Mouse (Mus musculus) large intestine, adult 2 months (tissue): ENCODE data around the gene Ostf1. TPM values are rescaled to one million over a fixed set of nuclear protein-coding genes. Genes with fewer than 3 reads are reported as not detected.

Experiments
- DNase-seq: peaks from one replicate; pipeline ENCODE4 v3.0.0-alpha.2; 2012; ENCODE audit warnings: low read depth, low spot score
- WGBS: fragments of 180-500 bp; shearing (Covaris S2); methylation state at CpG from one replicate; pipeline ENCODE4 v1.1.7; 2018; 5-methylcytosine and 5-hydroxymethylcytosine counted together
- polyA plus RNA-seq: library from polyadenylated mRNA; depleted of rRNA; stranded (reverse); fragments of >200 nt; gene quantifications from 2 replicates; pipeline ENCODE4 v1.2.3, GENCODE M21; 2012; rRNA removed

Ostf1 gene
- 57.2 and 62.1 TPM in 2 replicates for polyA plus RNA-seq

DNA sequence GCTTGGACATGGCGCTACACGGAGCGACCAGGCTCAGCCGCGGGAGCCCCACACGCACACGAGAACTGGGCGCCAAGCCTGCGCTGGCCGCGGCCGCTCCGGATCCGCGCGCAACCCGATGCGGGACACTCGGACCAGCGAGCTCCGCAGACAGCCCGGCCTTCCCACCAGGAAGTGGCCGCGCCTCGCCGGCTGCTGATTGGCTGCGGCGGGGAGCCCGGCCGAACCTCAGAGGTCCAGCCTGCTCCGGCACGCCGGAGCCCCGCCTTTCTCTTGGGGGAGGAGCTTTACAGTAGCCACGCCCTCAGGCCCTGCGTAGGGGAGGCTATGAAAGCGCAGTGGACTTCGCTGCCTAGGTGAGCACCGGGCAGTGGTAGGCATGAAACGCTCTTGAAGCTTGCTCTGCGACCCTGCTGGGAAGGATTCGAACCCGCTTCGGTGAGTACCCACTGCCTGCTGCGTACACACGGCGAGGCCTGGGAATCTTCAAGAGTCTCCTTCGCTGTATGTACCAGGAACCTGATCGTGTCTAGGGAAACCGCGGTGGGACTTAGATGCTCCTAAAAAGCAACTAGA lies at the start of gene Ostf1, which contains the start of gene Nmrk1:
Gene Ostf1, minus strand, starts transcription at position 180 of the 576 bp plus-strand sequence.
Gene Nmrk1, plus strand, starts transcription at position 307 of the 576 bp plus-strand sequence.
- peak; percentile 93 for DNase-seq
- WGBS, result under 1% methylated on average over 51 of the region's 51 CpGs

DNA sequence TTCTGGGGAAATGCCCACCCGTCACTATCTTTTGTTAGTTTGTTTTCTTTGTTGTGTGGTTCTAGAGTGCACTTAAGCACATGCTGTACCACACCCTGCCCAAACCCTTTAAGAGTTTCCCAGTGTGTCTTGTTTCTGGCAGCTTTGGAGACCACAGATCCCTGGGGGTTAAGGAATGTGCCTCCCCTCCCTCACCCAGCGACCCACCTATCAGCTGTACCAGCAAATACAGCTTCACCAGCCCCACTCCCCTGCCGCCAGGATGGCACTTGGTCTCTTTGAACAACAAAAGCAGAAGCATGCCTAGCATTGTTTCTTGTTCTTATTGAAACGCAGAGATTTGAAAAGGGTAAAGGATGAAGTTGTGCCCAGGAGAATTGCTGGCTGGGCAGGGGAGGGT lies 41.5 kb upstream of the Ostf1 start:
- DNase-seq, result no peak
- 77% methylated on average over 4 of the region's 4 CpGs for WGBS

GRCm38 (mm10) chr19:18672498-18672897 lies 40.9 kb upstream of the Ostf1 start:
- WGBS, result 42% methylated on average over 3 of the region's 3 CpGs
- DNase-seq, result no peak

DNA sequence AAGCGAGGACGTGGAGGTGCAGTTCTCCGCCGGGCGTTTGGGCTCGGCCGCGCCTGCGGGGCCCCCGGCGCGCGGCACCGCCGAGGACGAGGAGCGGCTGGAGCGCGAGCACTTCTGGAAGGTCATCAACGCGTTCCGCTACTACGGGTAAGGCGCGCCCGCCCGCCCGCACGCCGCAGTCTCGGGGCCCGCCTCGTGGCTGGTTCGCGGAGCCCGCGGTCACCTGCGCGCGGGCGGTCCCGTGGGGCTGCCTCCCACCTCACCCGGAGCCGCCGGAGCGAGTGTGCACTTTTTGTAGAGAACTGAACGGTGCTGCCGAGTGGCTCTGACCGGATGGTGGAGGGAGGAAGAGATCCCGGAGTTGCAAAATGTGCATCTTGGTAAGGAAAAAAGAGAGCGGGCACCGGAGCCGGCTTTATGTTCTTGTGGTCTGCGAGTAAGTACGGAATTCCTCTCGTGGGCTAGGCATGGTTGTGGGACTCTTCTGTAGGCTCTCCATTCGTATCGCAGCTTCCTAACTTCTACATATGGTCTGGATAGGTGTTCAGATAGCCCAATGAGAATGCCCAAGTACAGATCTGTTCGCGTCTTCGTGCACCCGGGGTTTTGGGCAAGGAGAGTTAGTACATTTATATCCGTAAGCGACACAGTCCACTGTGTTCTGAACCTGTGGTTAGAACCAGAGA lies 39.6 kb upstream of the Ostf1 start:
- DNase-seq, result no peak
- 1% methylated on average over 60 of the region's 64 CpGs for WGBS

DNA sequence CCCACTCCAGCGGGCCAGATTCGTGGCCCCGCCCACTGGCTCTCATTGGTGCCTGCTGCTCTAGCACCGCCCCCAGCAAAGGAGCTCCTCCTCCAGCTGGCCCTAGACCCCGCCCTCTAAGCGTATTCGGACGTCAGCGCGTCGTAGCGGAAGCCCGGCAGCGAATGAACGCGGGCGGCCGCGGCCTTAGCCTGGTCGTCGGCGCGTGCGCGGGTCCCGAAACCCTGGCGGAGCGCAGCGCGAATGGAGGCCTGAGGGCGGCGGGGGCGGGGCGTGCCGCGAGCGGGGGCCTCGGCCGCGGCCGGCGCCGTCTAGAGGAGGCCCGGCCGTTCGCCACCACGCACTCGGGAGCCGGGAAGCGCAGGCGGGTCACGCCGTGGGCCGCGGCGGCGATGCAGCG lies 39.0 kb upstream of the Ostf1 start, which contains the start of gene Carnmt1:
Gene Carnmt1, plus strand, starts transcription at position 157 of the 400 bp plus-strand sequence.
- peak; percentile 90 for DNase-seq
- under 1% methylated on average over 57 of the region's 58 CpGs for WGBS

- WGBS, result 93% methylated on average over 7 of the region's 7 CpGs
- DNase-seq, result no peak
Observed at GRCm38 (mm10) chr19:18669551-18669950, 37.9 kb upstream of the Ostf1 start.

- WGBS, result 90% methylated on average over 7 of the region's 7 CpGs
- no peak for DNase-seq
Observed at GRCm38 (mm10) chr19:18666966-18667365, 35.3 kb upstream of the Ostf1 start.

DNA sequence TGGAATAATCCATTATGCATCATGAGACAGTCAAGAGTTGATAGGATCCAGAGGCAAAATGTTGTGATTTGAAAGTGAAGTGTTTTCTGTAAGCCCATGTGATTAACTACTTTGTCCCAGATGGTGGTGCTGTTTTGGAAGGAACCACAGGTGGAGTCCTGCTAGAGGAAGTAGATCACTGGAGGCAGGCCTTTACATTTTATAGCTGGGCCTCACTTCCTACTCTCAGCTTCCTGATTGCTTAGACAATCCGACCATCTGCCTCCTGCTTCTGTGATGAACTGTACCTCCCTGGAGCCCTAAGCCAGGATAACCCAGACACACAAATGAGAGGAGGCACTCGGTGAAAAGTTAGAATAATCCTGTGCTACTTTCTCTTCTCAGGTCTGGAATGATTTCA lies 32.3 kb upstream of the Ostf1 start:
- no peak for DNase-seq
- WGBS, result 37% methylated on average over 2 of the region's 2 CpGs

- DNase-seq, result no peak
- 35% methylated on average over 1 of the region's 1 CpGs for WGBS
Observed at GRCm38 (mm10) chr19:18661683-18662082, 30.1 kb upstream of the Ostf1 start.

GRCm38 (mm10) chr19:18660466-18660865 lies 28.8 kb upstream of the Ostf1 start:
- WGBS, result 84% methylated on average over 3 of the region's 3 CpGs
- DNase-seq, result no peak

GRCm38 (mm10) chr19:18659349-18659748 lies 27.7 kb upstream of the Ostf1 start:
- DNase-seq, result no peak
- 57% methylated on average over 1 of the region's 1 CpGs for WGBS

DNA sequence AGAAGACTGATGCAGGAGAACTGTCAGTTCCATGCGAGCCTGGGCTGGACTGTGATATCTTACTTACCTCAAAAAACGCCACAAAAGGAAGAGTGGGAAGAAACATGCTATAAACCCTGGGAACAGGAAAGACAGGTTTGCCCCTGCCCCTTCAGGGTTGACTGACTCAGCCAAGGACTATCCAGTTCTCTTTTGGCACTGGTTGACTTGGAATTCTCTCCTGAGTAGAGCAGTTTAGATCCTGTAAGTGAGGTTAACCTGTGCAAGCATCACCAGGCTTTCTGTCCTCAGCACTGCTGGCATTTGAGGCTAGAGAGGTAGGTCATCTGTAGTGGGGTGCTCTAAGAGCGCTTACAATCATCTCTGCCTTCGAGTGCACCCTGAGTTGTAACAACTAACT lies 26.9 kb upstream of the Ostf1 start:
- 48% methylated on average over 4 of the region's 4 CpGs for WGBS
- no peak for DNase-seq

- DNase-seq, result no peak
- 78% methylated on average over 7 of the region's 7 CpGs for WGBS
Observed at GRCm38 (mm10) chr19:18655999-18656398, 24.4 kb upstream of the Ostf1 start.

DNA sequence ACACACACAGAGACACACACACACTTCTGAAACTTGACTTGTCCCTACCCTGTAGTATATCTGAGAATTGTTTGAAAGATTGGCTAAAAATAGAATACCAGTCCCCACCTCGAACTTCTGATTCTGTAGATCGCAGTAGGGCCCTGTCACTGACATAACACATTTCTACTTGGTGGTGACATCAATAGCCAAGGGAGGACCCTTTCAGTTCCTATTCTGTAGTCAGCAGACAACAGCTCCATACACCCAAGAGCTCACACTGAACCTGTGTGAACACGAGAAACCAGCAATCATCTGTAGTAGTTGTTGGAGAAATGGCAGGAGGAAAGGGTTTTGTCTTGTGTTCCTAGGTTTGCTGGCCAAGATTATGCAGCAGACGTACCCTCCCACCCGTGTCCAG lies 23.4 kb upstream of the Ostf1 start:
- 66% methylated on average over 5 of the region's 5 CpGs for WGBS
- no peak for DNase-seq

- WGBS, result 83% methylated on average over 8 of the region's 8 CpGs
- DNase-seq, result no peak
Observed at GRCm38 (mm10) chr19:18654330-18654729, 22.7 kb upstream of the Ostf1 start.

GRCm38 (mm10) chr19:18653058-18653457 lies 21.4 kb upstream of the Ostf1 start:
- 71% methylated on average over 6 of the region's 6 CpGs for WGBS
- DNase-seq, result no peak

GRCm38 (mm10) chr19:18652592-18652991 lies 21.0 kb upstream of the Ostf1 start:
- DNase-seq, result no peak
- WGBS, result 59% methylated on average over 4 of the region's 4 CpGs

GRCm38 (mm10) chr19:18650473-18650872 lies 18.9 kb upstream of the Ostf1 start:
- 86% methylated on average over 6 of the region's 6 CpGs for WGBS
- no peak for DNase-seq

- no peak for DNase-seq
- 82% methylated on average over 4 of the region's 4 CpGs for WGBS
Observed at GRCm38 (mm10) chr19:18649955-18650354, 18.3 kb upstream of the Ostf1 start.

DNA sequence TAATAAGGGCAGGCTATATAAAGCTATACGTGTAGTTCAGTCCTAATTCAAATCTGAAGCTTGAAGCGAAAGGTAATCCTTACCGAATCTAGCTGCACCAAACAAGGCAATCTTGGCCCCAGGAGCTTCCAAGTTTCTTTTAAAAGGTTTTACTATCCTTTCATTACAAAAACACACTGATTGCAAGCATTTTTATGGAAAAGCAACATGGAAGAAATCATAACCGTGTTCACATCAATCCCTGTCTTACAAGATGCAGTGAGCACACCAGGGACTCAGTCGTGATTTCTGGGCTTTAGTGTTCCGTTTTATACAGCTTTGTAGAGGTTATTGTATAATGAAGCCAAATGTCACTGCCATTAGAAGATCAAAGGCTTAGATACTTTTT lies 16.9 kb upstream of the Ostf1 start:
- DNase-seq, result no peak
- WGBS, result 67% methylated on average over 6 of the region's 6 CpGs

GRCm38 (mm10) chr19:18647775-18648557 lies 16.3 kb upstream of the Ostf1 start:
- 50% methylated on average over 9 of the region's 9 CpGs for WGBS
- no peak for DNase-seq
